Mouse (Mus musculus) kidney, embryonic 15.5 days (tissue): Measurements from ENCODE around the gene Fam198b. TPM values are rescaled to one million over a fixed set of nuclear protein-coding genes. Genes with fewer than 3 reads are reported as not detected.
A peak's percentile ranks its signal among the peaks of the same experiment; 100 is the strongest.

Experiments used
- ATAC-seq: fragments of 200-750 bp; cut with Nextera tagmentation; replicated peaks from 2 replicates; pipeline ENCODE4 v1.8.0; 2017; ENCODE audit warnings: moderate TSS enrichment; ENCODE audit not compliant: low FRiP score
- H3K27ac ChIP-seq: fragments of 300-500 bp; sonication (generic); 2 replicates; pipeline ENCODE4 v1.5.1; 2015; ENCODE audit warnings: mild to moderate bottlenecking, inconsistent platforms
- H3K27me3 ChIP-seq: fragments of 300-500 bp; sonication (generic); 2 replicates; pipeline ENCODE4 v1.6.1; 2015; ENCODE audit warnings: inconsistent platforms
- H3K36me3 ChIP-seq: fragments of 300-500 bp; sonication (generic); 2 replicates; pipeline ENCODE4 v1.6.1; 2015; ENCODE audit warnings: inconsistent platforms
- H3K4me1 ChIP-seq: fragments of 300-500 bp; sonication (generic); 2 replicates; pipeline ENCODE4 v1.6.1; 2015; ENCODE audit warnings: inconsistent platforms
- H3K4me2 ChIP-seq: fragments of 300-500 bp; sonication (generic); 2 replicates; pipeline ENCODE4 v1.6.1; 2015; ENCODE audit warnings: moderate library complexity, mild to moderate bottlenecking, inconsistent platforms
- H3K4me3 ChIP-seq: fragments of 300-500 bp; sonication (generic); replicated peaks from 2 replicates; pipeline ENCODE4 v1.5.1; 2015; ENCODE audit warnings: mild to moderate bottlenecking, inconsistent platforms
- H3K9ac ChIP-seq: fragments of 300-500 bp; sonication (generic); 2 replicates; pipeline ENCODE4 v1.6.1; 2015; ENCODE audit warnings: mild to moderate bottlenecking, inconsistent platforms
- H3K9me3 ChIP-seq: fragments of 300-500 bp; sonication (generic); replicated peaks from 2 replicates; pipeline ENCODE4 v1.6.1; 2016; ENCODE audit warnings: inconsistent platforms
- WGBS: fragments of 180-500 bp; shearing (Covaris S2); methylation state at CpG from one replicate; pipeline ENCODE4 v1.1.7; 2015; ENCODE audit warnings: mixed read lengths; 5-methylcytosine and 5-hydroxymethylcytosine counted together
- polyA plus RNA-seq: library from polyadenylated mRNA; unstranded; fragments of >200 nt; fragmentation: Nextera tagmentation; extraction: Ambion mirVana; gene quantifications from 2 replicates; pipeline ENCODE4 v1.2.1, GENCODE M21; 2015

Fam198b gene
- polyA plus RNA-seq, 1 experiment from 2014 or later = 13.4 TPM

GRCm38 (mm10) chr3:79886357-79887091 is 2.2 kb downstream of the Fam198b start:
- Histone ChIP-seq H3K36me3 (no peaks in the 10 kb centered on the region), H3K4me2 (peak overlapping the region; percentile 68), H3K9me3 (no peaks in the 10 kb centered on the region), H3K27ac (peak overlapping the region; percentile 82), H3K4me1 (peaks cover 26% of the 10 kb centered on the region), H3K4me3 (peak overlapping the region; percentile 41), H3K9ac (peak overlapping the region; percentile 34), H3K27me3 (no peaks in the 10 kb centered on the region)
- peak; percentile 58 for ATAC-seq
- WGBS = 67% methylated on average over 23 of the region's 23 CpGs

DNA sequence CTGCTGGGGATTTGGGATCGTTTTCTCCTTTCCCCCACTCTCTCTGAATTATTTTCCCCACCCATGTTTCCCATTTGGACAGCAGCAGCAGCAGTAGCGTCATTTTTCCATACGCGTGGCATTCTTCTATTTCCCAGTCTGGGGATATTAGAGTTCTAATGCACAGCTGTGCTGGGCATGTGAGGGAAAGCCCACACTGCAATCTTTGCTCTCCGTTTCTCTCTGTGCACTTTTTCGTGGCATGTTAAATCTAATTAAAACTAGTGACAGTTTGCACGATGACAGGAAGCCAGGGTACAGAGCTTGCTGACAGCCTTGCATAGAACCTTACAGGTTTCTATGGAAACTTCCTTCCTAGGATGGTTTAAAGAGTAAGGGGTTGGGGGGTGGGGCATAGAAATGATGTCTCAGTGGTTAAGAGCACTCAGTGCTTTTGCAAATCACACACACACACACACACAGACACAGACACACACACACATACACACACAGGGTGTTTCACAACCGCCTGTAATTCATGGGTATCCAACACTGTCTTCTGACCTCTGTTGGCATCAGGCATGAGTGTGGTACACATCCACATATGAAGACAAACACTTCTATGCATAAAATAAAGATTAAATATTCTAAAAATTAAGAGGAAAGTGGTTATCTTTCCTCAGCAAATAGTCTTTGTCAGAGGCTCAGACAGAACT is 3.0 kb downstream of the Fam198b start:
- no peaks in the 10 kb centered on the region for H3K9me3 ChIP-seq
- WGBS = 50% methylated on average over 8 of the region's 8 CpGs
- H3K27ac ChIP-seq = no peak overlapping the region
- 0 out of 2 replicates have a peak overlapping the region, but pooled peaks have one; percentile 17 for H3K9ac ChIP-seq
- ATAC-seq = no peak
- H3K27me3 ChIP-seq = no peaks in the 10 kb centered on the region
- no peaks in the 10 kb centered on the region for H3K36me3 ChIP-seq
- H3K4me1 ChIP-seq = peaks cover 26% of the 10 kb centered on the region
- H3K4me2 ChIP-seq = peak overlapping the region; percentile 68
- H3K4me3 ChIP-seq = peak overlapping the region; percentile 41

DNA sequence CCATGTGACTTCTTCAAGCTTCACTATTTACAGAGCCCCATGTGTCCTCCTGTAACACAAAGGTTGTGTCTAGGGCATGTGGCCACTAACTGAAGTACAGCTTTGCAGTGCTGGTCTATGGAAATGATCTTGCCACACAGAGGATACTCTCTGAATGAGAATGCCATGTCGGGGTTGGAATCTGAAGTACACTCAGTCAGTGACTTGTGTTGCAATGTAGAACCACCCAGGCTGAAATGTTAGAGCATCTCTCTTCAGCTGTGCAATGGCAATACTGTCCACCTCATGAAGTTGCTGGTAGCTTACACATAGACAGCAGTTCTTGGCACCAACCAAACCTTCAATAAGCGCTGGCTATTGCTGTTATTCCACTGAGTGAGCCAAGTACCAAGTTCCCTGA is 3.6 kb downstream of the Fam198b start:
- ATAC-seq = no peak
- 87% methylated on average over 2 of the region's 2 CpGs for WGBS
- H3K27ac ChIP-seq = no peak overlapping the region

DNA sequence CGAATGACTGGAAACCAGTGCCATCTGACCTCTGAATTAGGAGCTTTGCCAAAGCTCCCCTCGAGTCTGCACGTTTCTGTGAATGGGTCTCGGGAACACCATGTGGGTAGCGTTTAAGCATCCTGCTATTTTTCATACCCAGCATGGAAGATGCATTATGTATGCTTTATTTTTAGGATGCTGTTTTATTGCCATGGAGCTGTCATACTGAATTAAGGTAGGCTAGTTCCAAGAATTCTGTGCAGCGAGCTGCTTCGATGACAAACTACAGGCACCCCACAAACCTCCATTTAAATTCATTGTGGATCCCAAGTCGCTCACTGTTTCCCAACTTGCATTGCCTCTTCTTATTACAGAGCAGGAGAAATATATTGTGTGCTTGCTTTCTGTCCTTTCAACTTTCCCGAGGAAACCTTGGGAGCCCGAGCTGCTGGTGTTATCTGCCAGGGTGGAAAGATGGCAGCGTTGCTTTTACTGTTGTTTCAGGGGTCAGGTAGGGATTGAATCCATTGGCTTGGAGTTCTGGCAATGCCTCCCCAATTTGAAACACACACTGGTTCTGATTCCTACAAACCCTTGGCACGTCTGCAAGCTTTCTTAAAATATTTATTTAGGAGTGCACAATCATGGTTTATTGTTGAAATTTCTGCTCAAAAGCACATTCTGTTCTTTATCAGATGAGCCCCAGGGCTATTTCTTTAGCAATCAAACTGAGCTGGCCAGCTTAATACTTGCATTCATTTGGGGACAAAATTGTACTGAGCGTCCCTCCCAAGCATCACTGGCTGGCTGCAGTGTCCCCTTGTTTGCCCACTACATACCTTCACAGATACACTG is 13.4 kb downstream of the Fam198b start:
- no peak for ATAC-seq
- Histone ChIP-seq H3K4me3 (no peak overlapping the region), H3K4me1 (no peaks in the 10 kb centered on the region), H3K4me2 (no peak overlapping the region), H3K9ac (no peak overlapping the region), H3K9me3 (no peaks in the 10 kb centered on the region), H3K27me3 (no peaks in the 10 kb centered on the region), H3K36me3 (no peaks in the 10 kb centered on the region), H3K27ac (no peak overlapping the region)
- 73% methylated on average over 13 of the region's 13 CpGs for WGBS

More for the DNA sequence above, 3.6 kb downstream of the Fam198b start:
- H3K27me3 ChIP-seq = no peaks in the 10 kb centered on the region
- H3K36me3 ChIP-seq = no peaks in the 10 kb centered on the region
- H3K9ac ChIP-seq = no peak overlapping the region
- H3K4me2 ChIP-seq = peak overlapping the region; percentile 68
- H3K4me3 ChIP-seq = peak overlapping the region; percentile 13; the same call in 1 of the 2 replicates
- peaks cover 26% of the 10 kb centered on the region for H3K4me1 ChIP-seq
- H3K9me3 ChIP-seq = no peaks in the 10 kb centered on the region

DNA sequence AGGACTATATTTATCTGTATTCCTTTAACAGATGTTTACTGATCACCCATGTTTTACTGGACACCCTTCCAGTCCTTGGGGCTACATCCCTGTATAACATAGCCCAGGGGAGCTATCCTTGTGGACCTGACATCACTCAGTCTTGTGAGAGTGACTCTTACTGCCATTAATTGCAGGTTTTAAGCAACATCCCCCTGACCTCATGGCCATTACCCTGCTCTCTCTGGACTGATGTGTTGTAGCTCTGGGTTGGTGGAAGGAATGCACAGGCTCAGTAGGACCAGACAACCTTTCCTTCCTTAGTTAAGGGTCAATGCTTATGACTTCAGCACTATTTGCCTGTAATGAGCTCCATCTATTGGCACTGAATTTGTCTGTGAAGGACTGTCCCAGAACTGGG is 14.2 kb downstream of the Fam198b start:
- ATAC-seq = no peak
- Histone ChIP-seq H3K4me1 (peaks cover 4% of the 10 kb centered on the region; the same call in 1 of the 2 replicates), H3K9me3 (no peaks in the 10 kb centered on the region), H3K36me3 (no peaks in the 10 kb centered on the region), H3K4me3 (no peak overlapping the region), H3K4me2 (no peak overlapping the region), H3K9ac (no peak overlapping the region), H3K27ac (no peak overlapping the region), H3K27me3 (no peaks in the 10 kb centered on the region)

- WGBS = 85% methylated on average over 9 of the region's 9 CpGs
- no peak overlapping the region for H3K9ac ChIP-seq
- no peaks in the 10 kb centered on the region for H3K9me3 ChIP-seq
- ATAC-seq = no peak
- H3K27ac ChIP-seq = no peak overlapping the region
- H3K27me3 ChIP-seq = no peaks in the 10 kb centered on the region
- peaks cover 15% of the 10 kb centered on the region for H3K4me1 ChIP-seq
- H3K36me3 ChIP-seq = no peaks in the 10 kb centered on the region
- no peak overlapping the region for H3K4me2 ChIP-seq
- no peak overlapping the region for H3K4me3 ChIP-seq
These were observed 15.6 kb downstream of the Fam198b start for GRCm38 (mm10) chr3:79899906-79900305.

- H3K36me3 ChIP-seq = no peaks in the 10 kb centered on the region
- H3K4me2 ChIP-seq = no peak overlapping the region
- no peak overlapping the region for H3K9ac ChIP-seq
- 94% methylated on average over 2 of the region's 2 CpGs for WGBS
- H3K27ac ChIP-seq = no peak overlapping the region
- no peaks in the 10 kb centered on the region for H3K27me3 ChIP-seq
- peaks cover 15% of the 10 kb centered on the region for H3K4me1 ChIP-seq
- no peaks in the 10 kb centered on the region for H3K9me3 ChIP-seq
- ATAC-seq = no peak
- H3K4me3 ChIP-seq = no peak overlapping the region
These were observed 16.2 kb downstream of the Fam198b start for GRCm38 (mm10) chr3:79900502-79900901.

- no peaks in the 10 kb centered on the region for H3K36me3 ChIP-seq
- H3K9ac ChIP-seq = no peak overlapping the region
- H3K27ac ChIP-seq = no peak overlapping the region
- H3K4me1 ChIP-seq = peaks cover 15% of the 10 kb centered on the region
- WGBS = 86% methylated on average over 6 of the region's 6 CpGs
- ATAC-seq = no peak
- no peak overlapping the region for H3K4me3 ChIP-seq
- no peaks in the 10 kb centered on the region for H3K9me3 ChIP-seq
- H3K27me3 ChIP-seq = no peaks in the 10 kb centered on the region
- no peak overlapping the region for H3K4me2 ChIP-seq
These were observed 17.0 kb downstream of the Fam198b start for GRCm38 (mm10) chr3:79901321-79901720.

DNA sequence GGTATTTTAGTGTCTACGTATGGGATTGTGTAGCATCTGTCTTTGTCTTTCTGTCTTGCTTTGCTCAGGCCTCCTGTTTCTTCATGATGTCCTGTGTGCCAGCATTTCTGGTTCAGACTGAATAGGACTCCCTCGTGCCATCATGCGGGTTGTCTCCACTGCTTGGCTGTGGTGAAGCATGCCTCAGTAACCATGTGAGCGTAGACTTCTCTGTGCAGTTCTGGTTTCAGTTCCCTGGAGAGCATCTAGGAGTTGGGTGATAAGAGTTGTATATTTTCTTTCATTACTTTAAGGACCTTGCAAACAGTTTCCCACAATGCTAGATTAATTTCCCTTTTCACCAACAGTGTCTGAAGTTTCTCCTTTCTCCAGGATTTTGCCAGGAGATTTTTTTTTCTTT is 17.4 kb downstream of the Fam198b start:
- 88% methylated on average over 4 of the region's 4 CpGs for WGBS
- no peak overlapping the region for H3K27ac ChIP-seq
- H3K4me2 ChIP-seq = no peak overlapping the region

DNA sequence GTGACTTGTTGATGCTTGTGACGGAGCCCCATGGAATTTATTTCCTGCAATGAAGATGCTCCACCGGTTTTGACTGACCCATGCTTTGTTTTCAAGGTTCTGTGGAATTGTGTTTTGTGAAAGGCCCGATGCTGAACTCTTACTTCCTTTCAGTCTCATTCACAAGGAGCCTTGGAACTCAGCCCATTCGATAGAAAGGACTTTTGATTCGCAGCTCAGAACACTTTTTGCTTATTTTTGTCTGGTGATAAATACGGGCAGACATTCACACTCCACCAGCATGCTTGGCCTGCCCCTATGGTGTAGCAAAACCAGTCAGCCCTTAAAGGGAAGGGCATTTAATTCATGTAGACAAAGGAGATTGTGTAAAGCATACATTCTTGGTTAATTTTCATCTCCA is 19.5 kb downstream of the Fam198b start:
- H3K27ac ChIP-seq = peak overlapping the region; percentile 52; the same call in 1 of the 2 replicates
- H3K27me3 ChIP-seq = no peaks in the 10 kb centered on the region
- ATAC-seq = no peak
- H3K9ac ChIP-seq = no peak overlapping the region
- H3K4me3 ChIP-seq = no peak overlapping the region
- no peaks in the 10 kb centered on the region for H3K36me3 ChIP-seq
- H3K4me1 ChIP-seq = peaks cover 19% of the 10 kb centered on the region
- H3K9me3 ChIP-seq = no peaks in the 10 kb centered on the region
- WGBS = 49% methylated on average over 6 of the region's 6 CpGs
- H3K4me2 ChIP-seq = no peak overlapping the region

More for the DNA sequence above, 17.4 kb downstream of the Fam198b start:
- H3K9ac ChIP-seq = no peak overlapping the region
- H3K4me3 ChIP-seq = no peak overlapping the region
- no peaks in the 10 kb centered on the region for H3K36me3 ChIP-seq
- no peaks in the 10 kb centered on the region for H3K9me3 ChIP-seq
- no peaks in the 10 kb centered on the region for H3K27me3 ChIP-seq
- ATAC-seq = no peak
- peaks cover 15% of the 10 kb centered on the region for H3K4me1 ChIP-seq

GRCm38 (mm10) chr3:79904238-79904757 is 20.0 kb downstream of the Fam198b start:
- Histone ChIP-seq H3K36me3 (no peaks in the 10 kb centered on the region), H3K4me3 (no peak overlapping the region), H3K27ac (peak overlapping the region; percentile 52; the same call in 1 of the 2 replicates), H3K9me3 (no peaks in the 10 kb centered on the region), H3K4me1 (peaks cover 19% of the 10 kb centered on the region), H3K9ac (no peak overlapping the region), H3K27me3 (no peaks in the 10 kb centered on the region), H3K4me2 (no peak overlapping the region)
- WGBS = 68% methylated on average over 10 of the region's 10 CpGs
- ATAC-seq = no peak

- Histone ChIP-seq H3K27me3 (no peaks in the 10 kb centered on the region), H3K4me3 (no peak overlapping the region)
- ATAC-seq = no peak
These were observed 21.1 kb downstream of the Fam198b start for GRCm38 (mm10) chr3:79905397-79905796.

More at GRCm38 (mm10) chr3:79905397-79905796, 21.1 kb downstream of the Fam198b start:
- peaks cover 19% of the 10 kb centered on the region for H3K4me1 ChIP-seq
- no peak overlapping the region for H3K27ac ChIP-seq
- H3K4me2 ChIP-seq = no peak overlapping the region
- H3K9me3 ChIP-seq = no peaks in the 10 kb centered on the region
- no peak overlapping the region for H3K9ac ChIP-seq
- no peaks in the 10 kb centered on the region for H3K36me3 ChIP-seq
